Mouse (Mus musculus) embryonic facial prominence, embryonic 15.5 days (tissue): ENCODE results near the gene Tdp1. TPM values are rescaled to one million over a fixed set of nuclear protein-coding genes. Genes with fewer than 3 reads are reported as not detected.
A peak's percentile ranks its signal among the peaks of the same experiment; 100 is the strongest.

ENCODE experiments used
- ATAC-seq: fragments of 200-750 bp; cut with Nextera tagmentation; 2 replicates; pipeline ENCODE4 v1.8.0; 2017; ENCODE audit warnings: low read depth, moderate TSS enrichment; ENCODE audit not compliant: insufficient number of reproducible peaks, low FRiP score, low TSS enrichment
- H3K27ac ChIP-seq: fragments of 300-500 bp; sonication (generic); replicated peaks from 2 replicates; pipeline ENCODE4 v1.5.1; 2015; ENCODE audit warnings: mild to moderate bottlenecking, inconsistent platforms
- H3K27me3 ChIP-seq: fragments of 300-500 bp; sonication (generic); 2 replicates; pipeline ENCODE4 v1.6.1; 2015; ENCODE audit warnings: inconsistent platforms
- H3K36me3 ChIP-seq: fragments of 300-500 bp; sonication (generic); 2 replicates; pipeline ENCODE4 v1.6.1; 2015; ENCODE audit warnings: mild to moderate bottlenecking, inconsistent platforms
- H3K4me1 ChIP-seq: fragments of 300-500 bp; sonication (generic); 2 replicates; pipeline ENCODE4 v1.6.1; 2015; ENCODE audit warnings: inconsistent platforms
- H3K4me2 ChIP-seq: fragments of 300-500 bp; sonication (generic); replicated peaks from 2 replicates; pipeline ENCODE4 v1.6.1; 2015; ENCODE audit warnings: mild to moderate bottlenecking, inconsistent platforms
- H3K4me3 ChIP-seq: fragments of 300-500 bp; sonication (generic); replicated peaks from 2 replicates; pipeline ENCODE4 v1.5.1; 2015; ENCODE audit warnings: mild to moderate bottlenecking, inconsistent platforms
- H3K9ac ChIP-seq: fragments of 300-500 bp; sonication (generic); 2 replicates; pipeline ENCODE4 v1.6.1; 2015; ENCODE audit warnings: inconsistent platforms
- H3K9me3 ChIP-seq: fragments of 300-500 bp; sonication (generic); replicated peaks from 2 replicates; pipeline ENCODE4 v1.6.1; 2016; ENCODE audit warnings: inconsistent platforms
- WGBS: fragments of 180-500 bp; shearing (Covaris S2); methylation state at CpG from one replicate; pipeline ENCODE4 v1.1.7; 2015; 5-methylcytosine and 5-hydroxymethylcytosine counted together
- polyA plus RNA-seq: library from polyadenylated mRNA; unstranded; fragments of >200 nt; fragmentation: Nextera tagmentation; extraction: Ambion mirVana; gene quantifications from 2 replicates; pipeline ENCODE4 v1.2.1, GENCODE M21; 2015

Tdp1 gene
- polyA plus RNA-seq, 1 experiment from 2014 or later: 52.3 TPM

GRCm38 (mm10) chr12:99859391-99860100 lies 24.8 kb upstream of the Tdp1 start:
- H3K9ac ChIP-seq: no peak overlapping the region
- H3K36me3 ChIP-seq: no peaks in the 10 kb centered on the region
- WGBS: 59% methylated on average over 3 of the region's 3 CpGs
- H3K27ac ChIP-seq: no peak overlapping the region
- H3K4me1 ChIP-seq: no peaks in the 10 kb centered on the region
- no peaks in the 10 kb centered on the region for H3K27me3 ChIP-seq
- no peak overlapping the region for H3K4me2 ChIP-seq
- no peaks in the 10 kb centered on the region for H3K9me3 ChIP-seq
- ATAC-seq: no peak
- no peak overlapping the region for H3K4me3 ChIP-seq

GRCm38 (mm10) chr12:99860981-99861380 lies 23.3 kb upstream of the Tdp1 start:
- no peaks in the 10 kb centered on the region for H3K27me3 ChIP-seq
- no peaks in the 10 kb centered on the region for H3K36me3 ChIP-seq
- H3K4me1 ChIP-seq: no peaks in the 10 kb centered on the region
- H3K9ac ChIP-seq: no peak overlapping the region
- no peak for ATAC-seq
- H3K27ac ChIP-seq: no peak overlapping the region
- no peak overlapping the region for H3K4me2 ChIP-seq
- no peaks in the 10 kb centered on the region for H3K9me3 ChIP-seq
- no peak overlapping the region for H3K4me3 ChIP-seq
- 70% methylated on average over 4 of the region's 4 CpGs for WGBS

GRCm38 (mm10) chr12:99864613-99865012 lies 19.7 kb upstream of the Tdp1 start:
- Histone ChIP-seq H3K27ac (no peak overlapping the region), H3K4me1 (no peaks in the 10 kb centered on the region), H3K4me3 (no peak overlapping the region), H3K27me3 (no peaks in the 10 kb centered on the region), H3K36me3 (no peaks in the 10 kb centered on the region), H3K9me3 (no peaks in the 10 kb centered on the region), H3K4me2 (no peak overlapping the region), H3K9ac (no peak overlapping the region)
- no peak for ATAC-seq

- Histone ChIP-seq H3K9me3 (no peaks in the 10 kb centered on the region), H3K27me3 (no peaks in the 10 kb centered on the region), H3K4me1 (no peaks in the 10 kb centered on the region), H3K36me3 (no peaks in the 10 kb centered on the region), H3K4me2 (no peak overlapping the region), H3K4me3 (no peak overlapping the region), H3K9ac (no peak overlapping the region), H3K27ac (no peak overlapping the region)
- 90% methylated on average over 1 of the region's 1 CpGs for WGBS
- no peak for ATAC-seq
Observed at GRCm38 (mm10) chr12:99868821-99869220, 15.5 kb upstream of the Tdp1 start.

GRCm38 (mm10) chr12:99873443-99873842 lies 10.9 kb upstream of the Tdp1 start:
- no peaks in the 10 kb centered on the region for H3K36me3 ChIP-seq
- no peak overlapping the region for H3K4me2 ChIP-seq
- no peaks in the 10 kb centered on the region for H3K9me3 ChIP-seq
- no peaks in the 10 kb centered on the region for H3K27me3 ChIP-seq
- WGBS: 55% methylated on average over 3 of the region's 3 CpGs
- ATAC-seq: no peak
- H3K4me3 ChIP-seq: no peak overlapping the region
- H3K4me1 ChIP-seq: no peaks in the 10 kb centered on the region
- no peak overlapping the region for H3K9ac ChIP-seq
- no peak overlapping the region for H3K27ac ChIP-seq

- no peak overlapping the region for H3K4me2 ChIP-seq
- H3K9ac ChIP-seq: no peak overlapping the region
- H3K36me3 ChIP-seq: no peaks in the 10 kb centered on the region
- no peak for ATAC-seq
- no peaks in the 10 kb centered on the region for H3K27me3 ChIP-seq
- H3K27ac ChIP-seq: no peak overlapping the region
- H3K4me1 ChIP-seq: no peaks in the 10 kb centered on the region
- no peak overlapping the region for H3K4me3 ChIP-seq
- 74% methylated on average over 6 of the region's 6 CpGs for WGBS
- H3K9me3 ChIP-seq: no peaks in the 10 kb centered on the region
Observed at GRCm38 (mm10) chr12:99874609-99875008, 9.7 kb upstream of the Tdp1 start.

DNA sequence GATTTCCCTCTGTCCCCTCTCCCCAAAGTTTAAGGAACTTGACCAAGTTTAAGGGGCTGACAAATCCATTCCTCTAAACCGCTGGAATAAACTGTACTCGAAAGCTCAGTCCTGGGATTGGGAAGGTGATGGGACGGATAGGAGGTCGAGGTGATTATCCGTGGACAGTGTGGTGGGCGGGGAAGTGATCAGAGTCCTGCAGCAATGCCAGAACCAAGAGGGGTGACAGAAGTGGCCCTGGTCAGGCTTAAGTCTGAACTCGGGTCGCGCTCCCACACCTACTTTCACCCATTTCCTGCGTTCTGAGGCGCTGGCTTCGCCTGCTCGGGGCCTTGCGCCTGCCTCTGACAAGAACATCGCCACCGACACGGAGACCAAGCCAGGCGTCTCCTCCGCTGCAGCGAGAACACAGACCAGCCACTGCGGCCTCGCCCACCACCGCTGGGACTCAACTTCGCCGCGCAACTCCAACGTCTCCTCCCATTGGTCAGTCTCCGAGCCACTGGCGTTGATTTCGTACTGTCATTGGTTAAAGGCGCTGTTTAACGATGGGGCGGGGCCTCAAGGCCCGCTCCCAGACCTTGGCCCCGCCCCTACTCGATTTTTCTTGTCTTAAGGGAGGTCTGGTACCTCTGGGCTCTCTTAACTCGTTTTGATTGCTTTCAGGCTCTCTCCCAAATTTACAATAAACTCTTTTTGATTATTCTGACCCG lies 1.2 kb upstream of the Tdp1 start:
- H3K9me3 ChIP-seq: no peaks in the 10 kb centered on the region
- H3K4me3 ChIP-seq: peak overlapping the region; percentile 88
- H3K27ac ChIP-seq: peak overlapping the region; percentile 75
- WGBS: under 1% methylated on average over 38 of the region's 38 CpGs
- ATAC-seq: peak; percentile 92
- H3K4me2 ChIP-seq: peak overlapping the region; percentile 93
- peak overlapping the region; percentile 15 for H3K9ac ChIP-seq
- peaks cover 16% of the 10 kb centered on the region for H3K4me1 ChIP-seq
- no peaks in the 10 kb centered on the region for H3K36me3 ChIP-seq
- no peaks in the 10 kb centered on the region for H3K27me3 ChIP-seq

GRCm38 (mm10) chr12:99883713-99884105 lies 608 bp upstream of the Tdp1 start:
- no peaks in the 10 kb centered on the region for H3K27me3 ChIP-seq
- peak overlapping the region; percentile 93 for H3K4me2 ChIP-seq
- peaks cover 16% of the 10 kb centered on the region for H3K4me1 ChIP-seq
- H3K27ac ChIP-seq: peak overlapping the region; percentile 75
- H3K4me3 ChIP-seq: peak overlapping the region; percentile 88
- H3K9ac ChIP-seq: peak overlapping the region; percentile 15
- H3K9me3 ChIP-seq: no peaks in the 10 kb centered on the region
- no peak for ATAC-seq
- no peaks in the 10 kb centered on the region for H3K36me3 ChIP-seq
- under 1% methylated on average over 11 of the region's 11 CpGs for WGBS

- H3K36me3 ChIP-seq: no peaks in the 10 kb centered on the region
Observed at GRCm38 (mm10) chr12:99885282-99885901, 1.1 kb downstream of the Tdp1 start.

DNA sequence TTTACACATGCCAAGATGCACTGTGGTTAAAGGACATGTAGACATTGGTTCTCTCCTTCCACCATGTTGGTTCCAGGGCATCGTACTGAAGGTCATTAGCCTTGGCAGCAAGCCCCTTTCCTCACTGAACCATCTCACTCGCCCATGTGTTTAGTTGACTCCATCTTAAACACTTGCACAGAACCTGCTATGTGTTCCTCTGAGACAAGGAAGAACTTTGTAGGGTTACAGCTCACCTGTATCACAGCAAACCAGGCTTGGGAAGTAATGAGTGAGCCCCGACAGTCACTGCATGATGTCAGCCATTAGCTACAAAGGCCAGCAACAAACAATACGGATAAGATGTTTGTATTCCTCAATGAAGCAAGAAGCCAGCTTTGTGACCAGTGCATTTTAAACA lies 13.5 kb downstream of the Tdp1 start:
- Histone ChIP-seq H3K9ac (no peak overlapping the region), H3K27me3 (no peaks in the 10 kb centered on the region), H3K4me2 (no peak overlapping the region), H3K9me3 (no peaks in the 10 kb centered on the region), H3K4me1 (no peaks in the 10 kb centered on the region), H3K36me3 (peaks cover 52% of the 10 kb centered on the region), H3K4me3 (no peak overlapping the region), H3K27ac (no peak overlapping the region)
- 82% methylated on average over 4 of the region's 4 CpGs for WGBS
- no peak for ATAC-seq

More at GRCm38 (mm10) chr12:99885282-99885901, 1.1 kb downstream of the Tdp1 start:
- peaks cover 16% of the 10 kb centered on the region for H3K4me1 ChIP-seq
- 29% methylated on average over 8 of the region's 8 CpGs for WGBS
- peak overlapping the region; percentile 93 for H3K4me2 ChIP-seq
- H3K27ac ChIP-seq: no peak overlapping the region
- H3K27me3 ChIP-seq: no peaks in the 10 kb centered on the region
- H3K4me3 ChIP-seq: peak overlapping the region; percentile 88
- no peak for ATAC-seq
- no peak overlapping the region for H3K9ac ChIP-seq
- no peaks in the 10 kb centered on the region for H3K9me3 ChIP-seq

GRCm38 (mm10) chr12:99898248-99898870 lies 14.0 kb downstream of the Tdp1 start:
- WGBS: 83% methylated on average over 16 of the region's 16 CpGs

More at GRCm38 (mm10) chr12:99898248-99898870, 14.0 kb downstream of the Tdp1 start:
- Histone ChIP-seq H3K4me3 (no peak overlapping the region), H3K4me1 (no peaks in the 10 kb centered on the region), H3K9me3 (no peaks in the 10 kb centered on the region), H3K27ac (no peak overlapping the region), H3K27me3 (no peaks in the 10 kb centered on the region), H3K36me3 (peaks cover 48% of the 10 kb centered on the region), H3K9ac (no peak overlapping the region), H3K4me2 (no peak overlapping the region)
- no peak for ATAC-seq
